9 mouse cellular contexts compared by ENCODE assay signal in the genomic region with DNA sequence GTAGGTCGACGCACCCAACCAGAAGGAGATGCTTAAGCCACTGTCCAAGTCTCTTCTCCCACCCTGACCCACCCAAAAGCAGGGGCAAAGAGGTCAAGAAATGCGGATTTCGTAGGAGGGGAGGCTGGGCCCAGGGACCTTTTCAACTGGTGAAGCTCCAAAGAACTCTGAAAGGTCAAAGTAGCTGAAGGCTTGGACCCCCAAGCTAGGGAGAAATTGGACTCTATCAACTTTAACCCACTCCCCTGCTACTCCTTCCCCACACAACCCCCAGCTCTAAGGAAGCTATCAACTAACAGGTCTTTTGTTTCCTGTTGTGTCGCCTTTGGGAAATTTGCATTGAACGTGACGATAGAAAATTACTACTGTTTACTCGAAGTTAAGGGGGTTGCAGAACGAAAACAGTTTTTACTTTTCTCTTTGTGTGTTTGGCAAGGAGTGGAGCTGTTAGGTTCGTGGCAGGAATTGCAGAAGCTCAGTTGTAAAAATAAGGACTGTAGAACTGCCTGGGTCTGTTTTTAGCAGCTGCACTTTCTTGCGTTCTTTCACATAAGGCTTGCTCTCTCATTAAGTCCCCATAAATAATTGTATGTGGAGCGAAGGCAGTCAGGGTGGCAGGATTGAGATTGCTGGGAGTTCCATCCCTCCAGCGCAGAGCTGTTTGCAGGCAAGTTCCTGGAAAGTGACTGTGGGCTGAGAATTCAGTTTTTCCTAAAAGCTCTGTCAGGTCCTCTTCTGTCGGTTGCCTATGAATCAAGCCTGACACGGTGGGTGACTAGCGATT. TPM values are rescaled to one million over a fixed set of nuclear protein-coding genes. Genes with fewer than 3 reads are reported as not detected.
DNase-seq lines count a peak whose midpoint lies in the region; ATAC-seq lines count a peak whose summit lies in the region.
"Had no signal": no experiment of that assay in that cellular context is flagged by ENCODE, and none has a peak within 500 bp of the region (broad histone marks: within the 10 kb centered on the region; RNA-seq: fewer than 3 reads in every experiment).

No protein-coding gene starts in this region.

- H3K4me3 ChIP-seq in heart, embryonic 13.5 days, result peak overlapping the region; percentile 79
- H3K4me3 ChIP-seq in hindbrain, embryonic 14.5 days (replicated peaks; ENCODE audit: low read length), result peak overlapping the region; percentile 78
- H3K4me3 ChIP-seq in midbrain, embryonic 16.5 days (ENCODE audit: low read depth, low read length), result peak overlapping the region; percentile 77

- peaks cover 69% of the 10 kb centered on the region for H3K27me3 ChIP-seq in heart, embryonic 13.5 days (replicated peaks)
- peaks cover 33% of the 10 kb centered on the region for H3K27me3 ChIP-seq in hindbrain, embryonic 14.5 days (ENCODE audit: control insufficient read depth, insufficient read depth, low read length)
- peaks cover 10% of the 10 kb centered on the region for H3K27me3 ChIP-seq in midbrain, embryonic 16.5 days (ENCODE audit: control insufficient read depth, insufficient read depth, low read depth, low read length)
- H3K27me3 ChIP-seq: CH12.LX had no signal

- ATAC-seq in heart, embryonic 13.5 days (ENCODE audit: extremely low read depth, insufficient number of reproducible peaks, low FRiP score, low TSS enrichment), result no peak
- ATAC-seq in hindbrain, embryonic 14.5 days (ENCODE audit: low FRiP score), result no peak
- ATAC-seq in midbrain, embryonic 16.5 days, result no peak
- ATAC-seq in megakaryocyte-erythroid progenitor cell, adult 5-6 weeks (replicated peaks; ENCODE audit: low FRiP score, low TSS enrichment, poor library complexity, severe bottlenecking), result no peak

- H3K4me2 ChIP-seq in heart, embryonic 13.5 days, result peak overlapping the region; percentile 100
- H3K4me2 ChIP-seq in hindbrain, embryonic 14.5 days (replicated peaks), result peak overlapping the region; percentile 100
- peak overlapping the region; percentile 99 for H3K4me2 ChIP-seq in midbrain, embryonic 16.5 days (ENCODE audit: low read length)

- no peaks in the 10 kb centered on the region for H3K9me3 ChIP-seq in heart, embryonic 13.5 days
- H3K9me3 ChIP-seq in hindbrain, embryonic 14.5 days (ENCODE audit: control insufficient read depth, low read length), result no peaks in the 10 kb centered on the region
- no peaks in the 10 kb centered on the region for H3K9me3 ChIP-seq in midbrain, embryonic 16.5 days (replicated peaks; ENCODE audit: control insufficient read depth, low read length, poor library complexity, severe bottlenecking)

- peaks cover 20% of the 10 kb centered on the region for H3K4me1 ChIP-seq in heart, embryonic 13.5 days
- peaks cover 9% of the 10 kb centered on the region for H3K4me1 ChIP-seq in hindbrain, embryonic 14.5 days (replicated peaks; ENCODE audit: control insufficient read depth, insufficient read depth, low read length)
- peaks cover 19% of the 10 kb centered on the region for H3K4me1 ChIP-seq in midbrain, embryonic 16.5 days (ENCODE audit: control insufficient read depth, insufficient read depth, low read length)

- no peak for DNase-seq in heart, adult 8-10 months (ENCODE audit: low spot score)
- DNase-seq in brain, adult 2 months (ENCODE audit: low read depth, low spot score), result peak; percentile 57
- no peak for DNase-seq in hindbrain, embryonic 14.5 days (ENCODE audit: low spot score)
- DNase-seq in cerebellum, adult 9-11 months, result no peak
- no peak for DNase-seq in adrenal gland, postnatal 4 days (ENCODE audit: low spot score in 2 of 2)

- no peaks in the 10 kb centered on the region for H3K36me3 ChIP-seq in heart, embryonic 13.5 days
- no peaks in the 10 kb centered on the region for H3K36me3 ChIP-seq in hindbrain, embryonic 14.5 days (replicated peaks; ENCODE audit: control insufficient read depth, insufficient read depth)
- no peaks in the 10 kb centered on the region for H3K36me3 ChIP-seq in midbrain, embryonic 16.5 days (ENCODE audit: control insufficient read depth, insufficient read depth, low read length)

- WGBS in heart, embryonic 13.5 days, result 5% methylated on average over 16 of the region's 16 CpGs
- WGBS in hindbrain, embryonic 14.5 days, result 3% methylated on average over 16 of the region's 16 CpGs
- 3% methylated on average over 16 of the region's 16 CpGs for WGBS in midbrain, embryonic 16.5 days

- H3K27ac ChIP-seq in heart, embryonic 13.5 days (replicated peaks), result no peak overlapping the region
- no peak overlapping the region for H3K27ac ChIP-seq in hindbrain, embryonic 14.5 days
- H3K27ac ChIP-seq in midbrain, embryonic 16.5 days (ENCODE audit: low read length), result no peak overlapping the region

- no peak overlapping the region for H3K9ac ChIP-seq in heart, embryonic 13.5 days
- H3K9ac ChIP-seq in hindbrain, embryonic 14.5 days, result peak overlapping the region; percentile 74
- H3K9ac ChIP-seq in midbrain, embryonic 16.5 days (ENCODE audit: low read depth, low read length), result no peak overlapping the region

RNA-seq across cellular contexts. Expression of a gene that starts 0.7 kb away (rescaled TPM):
- polyA plus RNA-seq in heart, embryonic 13.5 days (2015; fragmentation: Nextera tagmentation; extraction: Ambion mirVana), result 6.8 and 7.0 TPM in 2 replicates
- 10 to 100 TPM; 24.0 to 29.1 (median 26.7) TPM for total RNA-seq in heart, adult 8-10 months (2022)
- polyA plus RNA-seq in hindbrain, embryonic 14.5 days (2014; fragmentation: Nextera tagmentation; extraction: Ambion mirVana), result 42.6 and 44.1 TPM in 2 replicates
- polyA plus RNA-seq in midbrain, embryonic 16.5 days (2015; fragmentation: Nextera tagmentation; extraction: Ambion mirVana), result 19.3 and 22.8 TPM in 2 replicates
- 8.2 and 9.9 TPM in 2 replicates for total RNA-seq in megakaryocyte-erythroid progenitor cell, adult 5-6 weeks (2014; fragmentation: Nextera tagmentation)
- 3.9 and 6.2 TPM in 2 replicates for total RNA-seq in megakaryocyte-erythroid progenitor cell, adult 5-6 weeks (2017)
- total RNA-seq in adrenal gland, postnatal 4 days (2021), result 10 to 100 TPM; 29.3 to 36.0 TPM
- total RNA-seq: CH12.LX had no signal
